Mouse (Mus musculus): ENCODE results near the gene Ubxn11. TPM values are rescaled to one million over a fixed set of nuclear protein-coding genes. Genes with fewer than 3 reads are reported as not detected.
"Not testable (repeated sequence)": the region's sequence is repeated elsewhere in the genome, so short reads cannot be mapped to it uniquely, and the experiment has no call there.

The Ubxn11 gene
- polyA plus RNA-seq, 1 experiment from 2014 or later, result 6.6 TPM

DNA sequence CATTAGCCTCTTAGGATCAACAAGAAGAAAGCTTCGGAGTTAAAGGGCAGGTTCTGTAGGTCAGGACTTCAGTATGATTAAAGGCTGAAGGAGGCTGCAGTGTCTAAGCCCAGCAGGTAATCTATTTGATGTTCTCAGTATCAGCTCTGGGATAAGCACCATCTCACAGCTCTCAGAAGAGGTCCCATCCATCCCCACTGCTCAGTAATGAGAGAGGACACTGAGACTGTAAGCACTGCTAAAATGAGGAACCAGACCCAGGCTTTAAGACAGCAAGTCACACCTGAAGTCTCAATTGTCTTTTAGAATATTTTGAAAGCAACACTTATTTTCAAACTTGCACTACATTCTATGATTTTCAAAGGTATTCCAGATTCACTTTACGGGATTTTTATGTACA is 55.2 kb downstream of the Ubxn11 start:
- WGBS, result 80% methylated on average over 2 of the region's 2 CpGs
- Histone ChIP-seq H3K4me2 (replicated peaks) (no peak overlapping the region), H3K27me3 (peaks cover 7% of the 10 kb centered on the region; the same call in 1 of the 2 replicates), H3K4me3 (no peak overlapping the region), H3K9me3 (no peaks in the 10 kb centered on the region), H3K36me3 (peaks cover 25% of the 10 kb centered on the region), H3K9ac (replicated peaks) (no peak overlapping the region), H3K27ac (replicated peaks) (no peak overlapping the region), H3K4me1 (no peaks in the 10 kb centered on the region)
- no peak for ATAC-seq (ENCODE audit: low FRiP score, low read depth)

DNA sequence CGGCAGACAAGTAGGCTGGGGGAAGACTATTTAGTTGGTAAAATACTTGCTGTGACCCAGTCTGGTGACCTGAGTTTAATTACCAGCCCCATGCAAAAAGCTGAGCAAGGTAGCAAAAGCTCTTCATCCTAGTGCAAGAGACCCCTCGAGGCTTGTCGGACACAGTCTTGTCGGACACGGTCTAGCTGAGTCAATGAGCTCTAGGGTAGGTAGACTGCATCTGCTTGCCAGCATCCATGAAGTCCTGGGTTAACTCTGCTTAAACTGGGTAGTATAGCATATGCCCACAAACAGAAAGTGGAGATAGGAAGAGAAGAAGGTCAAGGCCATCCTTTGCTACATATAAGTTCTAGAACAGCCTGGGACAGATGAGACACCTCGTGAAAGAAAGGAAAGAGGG is 56.4 kb downstream of the Ubxn11 start:
- peaks cover 7% of the 10 kb centered on the region; the same call in 1 of the 2 replicates for H3K27me3 ChIP-seq
- peaks cover 13% of the 10 kb centered on the region; the same call in 1 of the 2 replicates for H3K36me3 ChIP-seq
- H3K9me3 ChIP-seq, result no peaks in the 10 kb centered on the region
- no peak overlapping the region for H3K4me2 ChIP-seq (replicated peaks)
- H3K4me3 ChIP-seq, result no peak overlapping the region
- no peak overlapping the region for H3K9ac ChIP-seq (replicated peaks)
- ATAC-seq (ENCODE audit: low FRiP score, low read depth), result no peak
- WGBS, result 85% methylated on average over 6 of the region's 6 CpGs
- H3K27ac ChIP-seq (replicated peaks), result no peak overlapping the region
- no peaks in the 10 kb centered on the region for H3K4me1 ChIP-seq

DNA sequence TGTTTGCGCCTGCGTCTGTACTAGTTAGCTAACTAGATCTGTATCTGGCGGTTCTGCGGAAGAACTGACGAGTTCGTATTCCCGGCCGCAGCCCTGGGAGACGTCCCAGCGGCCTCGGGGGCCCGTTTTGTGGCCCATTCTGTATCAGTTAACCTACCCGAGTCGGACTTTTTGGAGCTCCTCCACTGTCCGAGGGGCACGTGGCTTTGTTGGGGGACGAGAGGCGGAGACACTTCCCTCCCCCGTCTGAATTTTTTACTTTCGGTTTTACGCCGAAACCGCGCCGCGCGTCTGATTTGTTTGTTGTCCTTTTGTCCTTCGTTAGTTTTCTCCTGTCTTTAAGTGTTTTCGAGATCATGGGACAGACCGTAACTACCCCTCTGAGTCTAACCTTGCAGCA is 57.7 kb downstream of the Ubxn11 start:
- Histone ChIP-seq H3K9ac (replicated peaks) (peak overlapping the region; percentile 43; the same call in 1 of the 2 replicates), H3K36me3 (peaks cover 13% of the 10 kb centered on the region; the same call in 1 of the 2 replicates), H3K4me2 (replicated peaks) (peak overlapping the region; percentile 62), H3K4me3 (peak overlapping the region; percentile 48)
- not testable (repeated sequence) for H3K27ac ChIP-seq (replicated peaks); ATAC-seq (ENCODE audit: low FRiP score, low read depth); H3K4me1 ChIP-seq; H3K27me3 ChIP-seq; H3K9me3 ChIP-seq
- 10% methylated on average over 30 of the region's 30 CpGs for WGBS

DNA sequence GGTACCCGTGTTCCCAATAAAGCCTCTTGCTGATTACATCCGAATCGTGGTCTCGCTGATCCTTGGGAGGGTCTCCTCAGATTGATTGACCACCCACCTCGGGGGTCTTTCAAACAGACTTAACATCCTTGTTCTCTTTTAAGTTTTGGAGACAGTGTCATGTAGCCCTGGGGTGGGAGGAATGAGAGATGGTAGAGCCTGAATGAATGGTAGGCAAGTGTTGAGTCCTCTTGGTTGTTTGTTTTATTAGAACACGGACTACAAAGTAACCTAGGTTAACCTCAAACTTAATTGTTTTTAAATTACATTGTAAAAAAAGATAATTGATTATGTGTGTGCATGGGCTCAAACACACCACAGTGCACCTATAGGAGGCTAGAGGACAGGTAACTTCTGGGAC is 62.2 kb downstream of the Ubxn11 start:
- Histone ChIP-seq H3K9me3 (no peaks in the 10 kb centered on the region), H3K4me2 (replicated peaks) (no peak overlapping the region), H3K27ac (replicated peaks) (no peak overlapping the region), H3K9ac (replicated peaks) (no peak overlapping the region), H3K36me3 (peaks cover 20% of the 10 kb centered on the region; the same call in 1 of the 2 replicates), H3K4me3 (no peak overlapping the region), H3K27me3 (no peaks in the 10 kb centered on the region), H3K4me1 (no peaks in the 10 kb centered on the region)
- WGBS, result 92% methylated on average over 5 of the region's 6 CpGs
- no peak for ATAC-seq (ENCODE audit: low FRiP score, low read depth)

DNA sequence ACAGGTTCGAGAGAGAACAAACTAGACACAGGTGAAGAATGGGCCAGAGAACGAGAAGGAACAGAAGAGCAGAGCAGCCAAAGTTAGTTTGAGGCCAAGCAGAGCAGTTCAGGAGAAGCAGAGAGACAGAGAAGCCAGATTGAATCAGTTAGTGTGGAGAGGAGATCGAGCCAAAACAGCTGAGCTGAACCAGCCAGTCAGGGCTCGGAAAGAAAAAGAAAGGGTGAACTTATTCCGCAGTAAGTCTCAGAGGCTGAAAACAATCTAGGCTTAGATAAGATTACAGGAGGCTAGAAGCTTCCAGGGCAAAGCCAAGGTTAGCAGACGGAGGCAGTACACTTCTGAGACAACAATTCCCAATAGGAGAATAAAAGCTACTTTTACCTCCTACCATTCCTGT is 62.7 kb downstream of the Ubxn11 start:
- Histone ChIP-seq H3K4me1 (no peaks in the 10 kb centered on the region), H3K4me3 (no peak overlapping the region), H3K9me3 (no peaks in the 10 kb centered on the region), H3K27me3 (no peaks in the 10 kb centered on the region), H3K36me3 (peaks cover 20% of the 10 kb centered on the region; the same call in 1 of the 2 replicates), H3K27ac (replicated peaks) (no peak overlapping the region), H3K9ac (replicated peaks) (no peak overlapping the region), H3K4me2 (replicated peaks) (no peak overlapping the region)
- no peak for ATAC-seq (ENCODE audit: low FRiP score, low read depth)
- 84% methylated on average over 6 of the region's 6 CpGs for WGBS

DNA sequence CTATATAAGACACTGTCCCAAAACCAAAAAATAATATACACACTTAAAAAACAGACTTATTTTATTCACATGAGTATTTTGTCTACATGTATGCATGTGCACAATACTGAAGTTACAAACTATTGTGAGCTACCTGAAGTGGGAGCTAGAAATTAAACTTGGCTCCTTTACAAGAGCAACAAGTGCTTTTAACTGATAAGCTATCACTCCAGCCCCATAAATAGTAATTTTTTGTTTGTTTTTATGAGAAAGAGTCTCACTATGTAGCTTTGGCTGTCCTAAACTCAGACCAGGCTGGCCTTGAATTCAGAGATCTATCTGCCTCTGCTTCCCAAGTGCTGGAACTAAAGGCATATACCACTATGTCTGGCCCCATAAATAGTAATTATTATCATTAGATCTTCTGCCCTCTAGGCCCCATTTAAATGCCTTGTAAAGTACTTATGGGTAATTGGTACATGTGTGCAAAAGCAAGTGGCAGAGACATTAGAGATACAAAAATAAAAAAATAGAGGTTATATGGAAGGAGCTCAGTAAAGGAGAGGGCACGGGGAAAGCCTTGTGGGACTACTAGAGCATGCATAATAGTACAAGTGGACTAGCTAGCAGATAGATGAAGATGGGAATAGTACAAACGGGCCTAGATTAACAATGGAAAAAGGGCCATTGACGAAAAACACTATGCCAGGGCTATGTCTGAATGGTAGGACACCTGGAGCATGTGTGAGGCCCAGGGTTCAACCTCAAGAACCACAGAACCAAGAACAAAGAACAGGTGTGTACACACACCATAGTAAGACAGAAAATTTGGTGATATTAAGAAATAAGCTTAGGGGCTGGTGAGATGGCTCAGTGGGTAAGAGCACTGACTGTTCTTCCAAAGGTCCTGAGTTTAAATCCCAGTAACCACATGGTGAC is 63.4 kb downstream of the Ubxn11 start:
- Histone ChIP-seq H3K27me3 (no peaks in the 10 kb centered on the region), H3K27ac (replicated peaks) (no peak overlapping the region), H3K4me1 (no peaks in the 10 kb centered on the region), H3K36me3 (peaks cover 20% of the 10 kb centered on the region; the same call in 1 of the 2 replicates), H3K9me3 (no peaks in the 10 kb centered on the region), H3K4me3 (no peak overlapping the region), H3K9ac (replicated peaks) (no peak overlapping the region), H3K4me2 (replicated peaks) (no peak overlapping the region)
- WGBS, result 90% methylated on average over 3 of the region's 3 CpGs
- ATAC-seq (ENCODE audit: low FRiP score, low read depth), result no peak

DNA sequence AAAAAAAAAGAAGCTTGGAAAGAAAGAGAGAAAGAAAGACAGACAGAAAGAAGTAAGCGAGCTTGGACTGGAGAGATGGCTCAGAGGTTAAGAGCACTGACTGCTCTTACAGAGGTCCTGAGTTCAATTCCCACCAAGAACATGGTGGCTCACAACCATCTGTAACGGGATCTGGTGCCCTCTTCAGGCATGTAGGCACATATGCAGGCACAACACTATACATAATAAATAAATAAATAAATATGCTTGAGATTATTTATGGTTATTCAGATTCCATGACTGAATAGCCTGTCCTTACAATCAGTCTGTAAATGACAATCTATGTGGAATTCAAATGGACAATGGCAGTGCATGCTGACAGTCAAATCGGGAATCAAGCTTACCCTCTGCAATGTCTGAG is 64.5 kb downstream of the Ubxn11 start:
- Histone ChIP-seq H3K4me2 (replicated peaks) (no peak overlapping the region), H3K27me3 (no peaks in the 10 kb centered on the region), H3K36me3 (peaks cover 22% of the 10 kb centered on the region; the same call in 1 of the 2 replicates), H3K9me3 (no peaks in the 10 kb centered on the region), H3K9ac (replicated peaks) (no peak overlapping the region), H3K4me3 (no peak overlapping the region), H3K4me1 (no peaks in the 10 kb centered on the region), H3K27ac (replicated peaks) (no peak overlapping the region)
- no peak for ATAC-seq (ENCODE audit: low FRiP score, low read depth)
- WGBS, result 98% methylated on average over 3 of the region's 3 CpGs

DNA sequence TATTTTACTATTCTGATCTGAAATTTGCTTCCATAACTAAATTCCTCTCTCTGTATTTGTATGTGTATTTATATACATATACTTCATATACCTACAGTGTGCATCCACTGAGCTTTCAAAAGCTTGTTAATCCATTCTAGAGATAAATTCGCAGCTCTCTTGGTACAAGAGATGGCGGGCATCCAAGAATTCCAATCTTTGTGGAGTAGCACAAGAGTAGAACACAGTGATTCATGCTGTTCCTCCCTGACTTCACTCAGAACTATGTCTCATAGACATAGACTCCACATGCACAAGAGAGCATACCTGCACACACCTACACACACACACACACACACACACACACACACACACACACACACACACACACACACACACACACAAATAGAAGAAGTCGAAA is 70.0 kb downstream of the Ubxn11 start:
- H3K36me3 ChIP-seq, result peaks cover 4% of the 10 kb centered on the region; the same call in 1 of the 2 replicates
- H3K4me2 ChIP-seq (replicated peaks), result no peak overlapping the region
- no peaks in the 10 kb centered on the region for H3K27me3 ChIP-seq
- H3K9ac ChIP-seq (replicated peaks), result no peak overlapping the region
- 88% methylated on average over 3 of the region's 3 CpGs for WGBS
- H3K4me1 ChIP-seq, result no peaks in the 10 kb centered on the region
- ATAC-seq (ENCODE audit: low FRiP score, low read depth), result no peak
- no peak overlapping the region for H3K27ac ChIP-seq (replicated peaks)
- no peak overlapping the region for H3K4me3 ChIP-seq
- no peaks in the 10 kb centered on the region for H3K9me3 ChIP-seq

Other genes with a start within 250 kb of the Ubxn11 start
- 23.6 and 26.6 TPM in 2 replicates for gene Rps6ka1, start 214.8 kb upstream of the Ubxn11 start, polyA plus RNA-seq (2016; fragmentation: Nextera tagmentation; extraction: Ambion mirVana)
- gene Hmgn2, start 133.9 kb upstream of the Ubxn11 start, polyA plus RNA-seq (2016; fragmentation: Nextera tagmentation; extraction: Ambion mirVana), result 3,003 and 3,059 TPM in 2 replicates
- 36.8 and 43.9 TPM in 2 replicates for gene Dhdds, start 101.7 kb upstream of the Ubxn11 start, polyA plus RNA-seq (2016; fragmentation: Nextera tagmentation; extraction: Ambion mirVana)
- 3.3 and 3.4 TPM in 2 replicates for gene Lin28a, start 83.7 kb upstream of the Ubxn11 start, polyA plus RNA-seq (2016; fragmentation: Nextera tagmentation; extraction: Ambion mirVana)
- not detected in 2 replicates for gene Zfp683, start 48.7 kb upstream of the Ubxn11 start, polyA plus RNA-seq (2016; fragmentation: Nextera tagmentation; extraction: Ambion mirVana)
- gene Crybg2, start 41.8 kb upstream of the Ubxn11 start, polyA plus RNA-seq (2016; fragmentation: Nextera tagmentation; extraction: Ambion mirVana), result 1.2 and 1.7 TPM in 2 replicates
- gene Cd52, start 7.5 kb upstream of the Ubxn11 start, polyA plus RNA-seq (2016; fragmentation: Nextera tagmentation; extraction: Ambion mirVana), result 2.0 and 5.5 TPM in 2 replicates
- 301 and 307 TPM in 2 replicates for gene Sh3bgrl3, start 26.2 kb downstream of the Ubxn11 start, polyA plus RNA-seq (2016; fragmentation: Nextera tagmentation; extraction: Ambion mirVana)
- gene Cep85, start 84.5 kb downstream of the Ubxn11 start, polyA plus RNA-seq (2016; fragmentation: Nextera tagmentation; extraction: Ambion mirVana), result 26.7 and 29.8 TPM in 2 replicates
- gene Gm7534, start 100.4 kb downstream of the Ubxn11 start, polyA plus RNA-seq (2016; fragmentation: Nextera tagmentation; extraction: Ambion mirVana), result not detected in 2 replicates
- not detected in 2 replicates for gene Catsper4, start 124.8 kb downstream of the Ubxn11 start, polyA plus RNA-seq (2016; fragmentation: Nextera tagmentation; extraction: Ambion mirVana)
- 0.26 and 0.46 TPM in 2 replicates for gene Cnksr1, start 135.8 kb downstream of the Ubxn11 start, polyA plus RNA-seq (2016; fragmentation: Nextera tagmentation; extraction: Ambion mirVana)
- 0.23 and 0.76 TPM in 2 replicates for gene E130218I03Rik, start 141.1 kb downstream of the Ubxn11 start, polyA plus RNA-seq (2016; fragmentation: Nextera tagmentation; extraction: Ambion mirVana)
- gene Zfp593, start 143.0 kb downstream of the Ubxn11 start, polyA plus RNA-seq (2016; fragmentation: Nextera tagmentation; extraction: Ambion mirVana), result 17.7 and 19.6 TPM in 2 replicates
- not detected in 2 replicates for gene Gm30191, start 144.4 kb downstream of the Ubxn11 start, polyA plus RNA-seq (2016; fragmentation: Nextera tagmentation; extraction: Ambion mirVana)
- 5.7 and 6.0 TPM in 2 replicates for gene Grrp1, start 151.5 kb downstream of the Ubxn11 start, polyA plus RNA-seq (2016; fragmentation: Nextera tagmentation; extraction: Ambion mirVana)
- gene Pdik1l, start 185.3 kb downstream of the Ubxn11 start, polyA plus RNA-seq (2016; fragmentation: Nextera tagmentation; extraction: Ambion mirVana), result 32.6 and 33.3 TPM in 2 replicates
- 0.24 and 0.28 TPM in 2 replicates for gene Trim63, start 212.6 kb downstream of the Ubxn11 start, polyA plus RNA-seq (2016; fragmentation: Nextera tagmentation; extraction: Ambion mirVana)
- gene Slc30a2, start 240.6 kb downstream of the Ubxn11 start, polyA plus RNA-seq (2016; fragmentation: Nextera tagmentation; extraction: Ambion mirVana), result 0.08 TPM in 1 of 2 replicates, not detected in the other

Data from midbrain, embryonic 12.5 days (tissue).